Mouse (Mus musculus) bone marrow macrophage, adult 2 months (primary cell): ENCODE data around the gene Med12l.

ENCODE experiments used
- CTCF ChIP-seq: IDR thresholded peaks from 2 replicates; pipeline ENCODE4 v1.5.1; 2012; ENCODE audit warnings: low read depth, mild to moderate bottlenecking, low read length, moderate library complexity
- POLR2A ChIP-seq: IDR thresholded peaks from 2 replicates; pipeline ENCODE4 v1.6.1; 2012; ENCODE audit warnings: mild to moderate bottlenecking, low read depth, low read length, borderline replicate concordance

DNA sequence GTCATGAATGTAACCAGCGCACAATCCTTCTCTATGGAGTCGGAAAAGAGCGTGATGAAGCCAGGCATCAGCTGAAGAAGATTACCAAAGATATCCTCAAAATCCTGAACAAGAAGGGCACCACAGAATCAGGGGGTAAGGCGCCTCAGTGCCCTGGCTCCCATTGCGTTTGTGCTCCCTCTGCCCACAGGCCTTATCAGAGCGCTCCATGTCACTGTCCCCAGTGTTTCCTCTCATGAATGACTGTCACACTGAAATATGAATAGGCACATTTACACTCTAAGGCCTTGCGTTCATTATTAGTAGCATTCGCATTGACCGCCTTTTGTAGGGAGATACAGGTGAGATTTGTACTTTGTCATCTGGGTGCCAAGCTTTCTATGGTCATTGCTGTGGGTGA, 222.1 kb downstream of the Med12l start:
- TF ChIP-seq CTCF (no peak), POLR2A (no peak)
